Mouse (Mus musculus) embryonic fibroblast, embryonic 13.5 days (primary cell): ENCODE measurements at regions not wholly inside any gene's neighbourhood (a gene's known extent, or its start where the extent isn't known, plus 50 kb on each side); places are given as distances from the start of the nearest gene placed in this dataset.

ENCODE experiments used
- CTCF ChIP-seq: IDR thresholded peaks from 2 replicates; pipeline ENCODE4 v1.5.1; 2011; ENCODE audit warnings: mild to moderate bottlenecking, control low read depth, low read length, moderate library complexity, borderline replicate concordance; ENCODE audit not compliant: insufficient read depth
- POLR2A ChIP-seq: IDR thresholded peaks from 2 replicates; pipeline ENCODE4 v1.6.1; 2011; ENCODE audit warnings: low read depth, mild to moderate bottlenecking, control low read depth, low read length, moderate library complexity

- TF ChIP-seq CTCF = no peak
- no peak for TF ChIP-seq POLR2A
Measured at GRCm38 (mm10) chr6:51065156-51065555, 367.3 kb upstream of the Nfe2l3 start.
